Mouse (Mus musculus) regulatory T cell (primary cell): ENCODE data around the gene Pla2r1.

Experiments
- in situ Hi-C: fragments of 300-600 bp; cut with MboI, MseI; formaldehyde crosslinking; loops from one replicate; pipeline ENCODE4 v1.15.1; 2025; ENCODE audit warnings: high pct_unique_total_duplicates

The Pla2r1 gene

GRCm38 (mm10) chr2:60503991-60504390 is 49.1 kb downstream of the Pla2r1 start:
- in situ Hi-C loops: no loop called here

GRCm38 (mm10) chr2:60500583-60501116 is 52.5 kb downstream of the Pla2r1 start:
- in situ Hi-C loops: no loop called here

- in situ Hi-C loops: no loop called here
Measured at GRCm38 (mm10) chr2:60479906-60480305, 73.2 kb downstream of the Pla2r1 start.

- in situ Hi-C loops: no loop called here
Measured at GRCm38 (mm10) chr2:60478778-60479177, 74.3 kb downstream of the Pla2r1 start.

- in situ Hi-C loops: no loop called here
Measured at GRCm38 (mm10) chr2:60468901-60469770, 84.0 kb downstream of the Pla2r1 start.

- in situ Hi-C loops: no loop called here
Measured at GRCm38 (mm10) chr2:60452376-60452775, 100.7 kb downstream of the Pla2r1 start.

- in situ Hi-C loops: no loop called here
Measured at GRCm38 (mm10) chr2:60451119-60451773, 101.9 kb downstream of the Pla2r1 start.

GRCm38 (mm10) chr2:60449732-60450131 is 103.4 kb downstream of the Pla2r1 start:
- in situ Hi-C loops: no loop called here

GRCm38 (mm10) chr2:60444711-60445509 is 108.2 kb downstream of the Pla2r1 start:
- in situ Hi-C loops: no loop called here

- in situ Hi-C loops: no loop called here
Measured at GRCm38 (mm10) chr2:60443279-60443678, 109.8 kb downstream of the Pla2r1 start.

GRCm38 (mm10) chr2:60441875-60442274 is 111.2 kb downstream of the Pla2r1 start:
- in situ Hi-C loops: no loop called here

- in situ Hi-C loops: no loop called here
Measured at GRCm38 (mm10) chr2:60436802-60437201, 116.3 kb downstream of the Pla2r1 start.

- in situ Hi-C loops: no loop called here
Measured at GRCm38 (mm10) chr2:60430315-60431021, 122.6 kb downstream of the Pla2r1 start.

- in situ Hi-C loops: loop anchor here (10.0 kb wide), 1 partner anchor 83 kb away; no protein-coding TSS in a partner anchor
Measured at GRCm38 (mm10) chr2:60418075-60418474, 135.0 kb downstream of the Pla2r1 start.

GRCm38 (mm10) chr2:60414334-60414733 is 138.8 kb downstream of the Pla2r1 start:
- in situ Hi-C loops: loop anchor here (10.0 kb wide), 1 partner anchor 80 kb away; no protein-coding TSS in a partner anchor

- in situ Hi-C loops: loop anchor here (10.0 kb wide), 1 partner anchor 78 kb away; no protein-coding TSS in a partner anchor
Measured at GRCm38 (mm10) chr2:60413006-60413650, 140.0 kb downstream of the Pla2r1 start.

- in situ Hi-C loops: loop anchor here (10.0 kb wide), 1 partner anchor 76 kb away; no protein-coding TSS in a partner anchor
Measured at GRCm38 (mm10) chr2:60411181-60411580, 141.9 kb downstream of the Pla2r1 start.

GRCm38 (mm10) chr2:60409989-60410763 is 142.9 kb downstream of the Pla2r1 start:
- in situ Hi-C loops: loop anchor here (10.0 kb wide), 2 partner anchors 75 to 1505 kb away; no protein-coding TSS in a partner anchor

- in situ Hi-C loops: loop anchor here (10.0 kb wide), 1 partner anchor 1504 kb away; no protein-coding TSS in a partner anchor
Measured at GRCm38 (mm10) chr2:60409194-60409593, 143.9 kb downstream of the Pla2r1 start.
